In the genomic region with DNA sequence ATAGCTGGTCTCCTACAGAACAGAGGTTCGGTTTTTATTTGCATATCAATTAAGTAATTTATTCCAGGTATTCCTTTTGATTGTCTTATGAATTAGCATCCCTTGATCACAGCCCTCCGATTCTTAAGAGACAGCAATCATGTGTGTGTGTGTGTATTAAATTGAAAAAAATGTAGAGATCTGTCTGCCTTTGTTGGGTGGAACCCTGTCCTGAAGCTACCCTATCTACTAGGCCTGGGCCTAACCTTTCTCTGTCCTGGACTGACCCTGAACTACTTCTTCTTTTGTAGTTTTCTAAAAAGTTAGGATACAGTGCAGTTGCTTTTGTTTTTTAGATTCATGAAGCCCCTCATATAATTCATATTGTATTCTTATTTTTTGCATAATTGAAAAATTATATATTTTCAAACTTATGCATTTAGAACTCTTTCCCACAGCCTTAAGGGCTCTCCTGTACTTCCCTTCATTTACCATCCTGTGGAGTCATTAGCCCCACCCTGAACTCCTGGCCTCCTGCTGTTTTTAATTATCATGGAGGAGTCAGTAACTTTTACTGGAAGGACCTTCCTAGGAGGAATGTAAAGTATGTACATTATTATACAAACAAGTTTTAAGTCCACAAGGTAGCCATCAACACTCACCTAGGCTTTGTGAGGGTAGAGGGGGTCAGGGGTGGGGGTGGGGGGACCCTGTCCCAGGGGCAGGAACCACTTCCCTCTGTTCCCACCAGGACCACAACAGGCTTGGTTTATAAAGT, we compare ENCODE assay signal across 16 mouse cellular contexts.
"Had no signal": no experiment of that assay in that cellular context is flagged by ENCODE, and none has a peak within 500 bp of the region (broad histone marks: within the 10 kb centered on the region; RNA-seq: fewer than 3 reads in every experiment).

No protein-coding gene starts in this region.

- H3K9me3 ChIP-seq: liver, embryonic 12.5 days; liver, embryonic 15.5 days; lung, embryonic 15.5 days had no signal

- H3K27me3 ChIP-seq: liver, embryonic 12.5 days; liver, embryonic 15.5 days; lung, embryonic 15.5 days had no signal

- DNase-seq: kidney, adult 18-20 months; kidney, adult 9 months; kidney, postnatal 14 days; kidney, postnatal 4 days; left cerebral cortex, postnatal 4 days; liver; lung, adult 18-20 months; lung, postnatal 10 days; lung, postnatal 4 days; midbrain, embryonic 14.5 days; thymus, adult 18-20 months; thymus, postnatal 4 days had no signal

- H3K4me1 ChIP-seq: liver, embryonic 12.5 days; liver, embryonic 15.5 days; lung, embryonic 15.5 days had no signal

- H3K27ac ChIP-seq: liver, embryonic 12.5 days; liver, embryonic 15.5 days; lung, embryonic 15.5 days had no signal

- H3K9ac ChIP-seq: liver, embryonic 12.5 days; liver, embryonic 15.5 days; lung, embryonic 15.5 days had no signal

- H3K4me2 ChIP-seq: liver, embryonic 12.5 days; liver, embryonic 15.5 days; lung, embryonic 15.5 days; midbrain, embryonic 11.5 days had no signal

- H3K4me3 ChIP-seq: liver, embryonic 12.5 days; liver, embryonic 15.5 days; lung, embryonic 15.5 days had no signal

- ATAC-seq: liver, embryonic 12.5 days had no signal

- H3K36me3 ChIP-seq: liver, embryonic 12.5 days; liver, embryonic 15.5 days; lung, embryonic 15.5 days had no signal
